Mouse (Mus musculus) cerebellum, adult 11-12 months (tissue): ENCODE measurements around the gene Smc6.
A peak's percentile ranks its signal among the peaks of the same experiment; 100 is the strongest.

Experiments used
- DNase-seq: peaks from one replicate; pipeline ENCODE4 v3.0.0; 2022

The Smc6 gene

DNA sequence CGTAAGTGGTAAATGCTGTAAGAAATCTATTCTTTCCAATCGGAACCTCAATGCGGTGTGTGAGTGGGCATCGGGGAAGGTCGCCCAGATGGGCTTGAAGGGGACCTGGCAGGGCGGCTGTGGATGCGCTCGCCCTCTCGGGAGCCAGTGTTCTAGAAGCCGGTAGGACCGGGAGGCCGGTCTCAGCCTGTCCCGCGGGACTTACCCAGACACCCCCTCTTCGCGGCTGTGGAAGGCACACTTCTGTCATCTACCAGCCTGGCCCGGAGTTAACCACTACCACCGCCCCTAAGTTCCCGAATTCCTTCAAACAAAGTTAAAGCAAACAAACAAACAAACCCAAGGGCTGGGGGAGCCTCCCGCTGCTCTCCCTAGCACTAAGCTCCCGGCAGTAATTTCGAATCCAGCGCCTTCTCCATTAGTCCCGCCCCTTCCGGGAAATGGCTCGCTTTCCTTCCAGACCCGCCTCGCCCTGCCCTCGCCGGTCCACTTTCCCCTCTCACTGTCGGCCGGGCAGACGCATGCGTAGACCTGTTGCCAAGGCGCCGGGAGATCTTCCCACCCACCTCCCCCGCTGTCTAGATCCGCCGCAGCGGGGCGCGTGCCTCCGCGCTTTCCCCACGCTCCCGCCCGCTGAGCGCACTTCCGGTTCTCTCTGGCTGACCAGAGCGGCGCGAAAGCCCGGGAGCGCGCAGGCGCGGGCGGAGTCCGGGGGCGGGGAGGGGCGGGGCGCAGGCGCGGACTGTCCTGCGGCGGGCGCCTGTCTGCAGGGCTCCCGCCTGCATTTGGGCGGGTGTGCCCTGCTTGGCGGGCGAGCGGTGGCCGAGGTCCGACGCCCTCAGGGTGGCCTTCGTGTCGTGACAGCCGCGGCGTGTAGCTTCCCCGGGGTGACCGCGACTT, at the start of gene Smc6, which contains the start of gene Gen1:
TSS of gene Smc6 (plus strand) at position 505 of the 900 bp plus-strand sequence.
TSS of gene Gen1 (minus strand) at position 420 of the 900 bp plus-strand sequence.
- DNase-seq, result peak; percentile 94

DNA sequence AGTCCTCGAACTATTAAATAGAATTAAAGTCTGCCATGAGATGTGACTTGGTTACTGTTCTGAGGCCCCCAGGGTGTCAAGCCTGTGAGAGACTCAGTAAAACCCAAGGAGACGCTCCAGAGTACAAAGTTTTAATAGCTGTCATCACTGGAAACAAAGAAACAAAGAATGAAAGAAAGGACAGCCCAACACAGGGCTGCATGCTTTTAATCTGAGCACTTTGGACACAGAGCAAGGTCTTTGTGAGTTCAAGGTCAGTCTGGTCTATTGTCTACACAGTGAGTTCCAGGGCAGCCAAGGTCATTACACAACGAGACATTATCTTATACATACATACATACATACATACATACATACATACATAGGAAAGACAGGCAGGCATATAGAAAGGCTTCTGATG, 49.2 kb upstream of the Smc6 start:
- DNase-seq, result no peak

DNA sequence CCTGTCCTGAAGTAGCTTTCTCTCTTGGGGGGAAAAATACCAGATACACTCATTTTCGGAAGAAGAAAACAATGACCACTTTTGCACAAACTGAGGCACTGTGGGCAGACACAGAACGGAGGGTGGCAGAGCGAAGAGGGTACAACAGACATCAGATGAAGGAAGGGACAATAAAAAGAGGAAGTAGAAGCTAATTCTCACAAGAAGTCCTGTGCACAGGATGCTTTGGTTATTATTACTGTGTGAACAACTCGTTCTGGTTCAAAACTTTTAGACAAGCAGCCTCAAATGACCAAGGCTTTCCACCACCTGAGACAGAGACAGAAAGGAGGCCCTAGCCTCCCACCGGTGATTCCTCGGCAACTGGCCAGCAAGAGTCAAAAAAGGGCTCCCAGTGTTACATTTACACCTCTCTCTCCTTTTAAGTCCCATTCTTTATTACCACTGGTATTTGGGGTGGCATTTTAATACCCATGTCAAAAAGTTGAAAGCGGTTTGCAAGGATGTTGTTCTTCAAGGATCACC, 47.9 kb upstream of the Smc6 start:
- DNase-seq, result no peak

DNA sequence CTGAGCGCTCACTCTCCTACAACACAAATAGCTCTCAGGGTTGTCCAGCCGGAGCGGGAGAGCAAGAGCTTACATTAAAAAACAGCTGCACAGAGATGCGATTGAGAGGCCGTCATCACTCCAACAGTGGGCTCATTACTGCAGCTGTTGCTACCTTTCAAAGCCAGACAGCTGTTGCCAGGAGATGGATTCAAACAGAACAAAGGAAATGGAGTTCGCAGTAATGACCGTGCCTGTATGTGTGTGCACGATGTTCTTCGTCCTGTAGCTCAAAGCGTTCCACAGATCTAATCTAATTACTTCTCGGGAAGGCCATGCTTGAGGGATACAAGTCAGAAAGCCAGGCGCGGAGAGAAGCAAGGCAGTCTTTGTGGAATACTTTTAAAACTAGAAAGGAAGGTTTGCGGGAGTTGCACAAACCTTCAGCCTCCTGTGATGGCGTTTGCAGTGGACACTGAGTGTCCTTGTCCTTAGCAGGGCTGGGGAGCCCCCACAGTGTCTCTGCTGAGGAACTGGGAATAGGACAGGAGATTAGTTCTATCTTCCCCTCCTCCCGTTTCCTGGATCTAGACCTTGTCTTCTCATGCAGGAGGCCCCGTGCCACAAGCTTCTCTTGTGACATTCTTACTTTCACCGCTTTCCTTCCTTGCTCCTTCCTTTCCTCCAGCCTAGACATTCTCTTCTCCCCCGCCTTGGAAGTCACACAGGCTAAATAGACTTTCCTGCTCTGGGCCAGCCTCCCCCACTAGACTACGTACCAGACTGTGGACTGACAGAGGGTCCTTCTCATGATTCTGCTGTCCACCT, 44.0 kb upstream of the Smc6 start:
- no peak for DNase-seq

DNA sequence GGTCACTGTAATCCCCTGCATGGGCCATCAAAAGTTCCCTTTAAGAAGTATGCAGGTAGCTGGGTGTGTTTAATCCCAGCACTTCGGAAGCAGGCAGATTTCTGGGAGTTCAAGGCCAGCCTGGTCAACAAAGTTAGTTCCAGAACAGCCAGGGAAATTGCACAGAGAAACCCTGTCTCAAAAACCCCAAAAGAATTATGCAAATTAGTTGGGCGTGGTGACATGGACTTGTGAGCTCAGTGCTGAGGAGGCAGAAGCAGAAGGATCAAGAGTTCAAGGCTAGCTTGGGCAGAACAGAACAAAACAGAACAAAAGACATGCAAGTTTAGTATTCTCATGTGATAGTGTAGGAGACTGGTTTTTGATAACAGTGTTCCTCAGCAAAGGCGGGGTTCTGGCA, 43.1 kb upstream of the Smc6 start:
- DNase-seq, result no peak

DNA sequence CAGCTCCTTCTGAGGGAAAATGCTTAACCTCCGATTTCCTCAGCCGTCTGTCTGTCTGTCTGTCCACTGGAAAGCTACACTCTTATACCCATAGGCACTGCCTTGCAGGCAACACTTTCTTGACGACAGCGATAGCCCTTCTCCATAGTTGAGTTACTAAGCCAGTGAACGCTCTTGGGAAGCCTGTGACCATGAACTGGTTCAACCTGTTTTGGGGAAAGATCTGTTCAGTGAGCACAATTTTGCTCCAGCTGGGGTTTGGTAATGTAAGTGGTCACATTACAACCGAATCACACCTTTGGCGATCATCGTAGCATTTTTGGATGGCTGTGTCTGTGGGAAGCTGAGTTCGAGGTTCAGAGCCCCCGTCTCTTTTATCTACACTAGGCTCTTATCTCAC, 42.6 kb upstream of the Smc6 start:
- DNase-seq, result no peak

DNA sequence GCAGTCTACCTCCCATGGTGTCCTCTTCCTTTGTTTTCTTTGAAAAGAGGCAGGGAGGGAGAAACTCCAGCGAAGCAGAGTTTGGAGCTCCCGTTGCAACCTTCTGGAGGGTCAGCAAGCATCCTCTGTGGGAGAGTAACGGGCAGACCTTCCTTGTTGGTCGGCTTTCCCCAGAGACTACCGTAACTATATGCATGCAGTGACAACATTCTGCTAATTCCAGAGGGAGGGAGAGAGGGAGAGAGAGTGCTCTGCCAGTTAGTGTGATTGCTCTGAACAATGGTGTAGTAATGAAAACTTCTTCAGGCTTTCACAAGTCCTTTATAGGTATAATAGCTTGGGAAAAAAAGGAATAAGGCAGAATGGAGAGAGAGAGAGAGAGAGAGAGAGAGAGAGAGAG, 41.0 kb upstream of the Smc6 start:
- DNase-seq, result no peak

DNA sequence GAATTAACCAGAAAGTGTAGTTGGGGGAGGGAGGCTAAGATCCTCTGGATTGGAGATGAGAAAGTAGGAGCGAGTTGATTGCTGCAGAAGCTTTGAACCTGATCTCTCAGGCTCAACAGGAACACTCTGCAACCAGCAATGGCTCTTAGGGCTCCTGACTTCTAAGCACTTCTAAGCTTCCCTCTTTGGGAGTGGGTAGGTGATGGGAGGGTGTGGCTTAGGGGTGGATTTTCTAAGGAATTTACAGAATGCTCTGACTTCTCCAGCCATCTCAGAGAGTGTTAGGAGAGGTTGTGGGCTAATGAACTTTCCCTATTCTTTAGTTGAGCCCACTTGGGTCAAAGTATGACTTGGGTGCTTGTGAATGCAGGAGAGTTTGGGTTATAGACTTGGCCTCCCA, 39.6 kb upstream of the Smc6 start:
- no peak for DNase-seq

DNA sequence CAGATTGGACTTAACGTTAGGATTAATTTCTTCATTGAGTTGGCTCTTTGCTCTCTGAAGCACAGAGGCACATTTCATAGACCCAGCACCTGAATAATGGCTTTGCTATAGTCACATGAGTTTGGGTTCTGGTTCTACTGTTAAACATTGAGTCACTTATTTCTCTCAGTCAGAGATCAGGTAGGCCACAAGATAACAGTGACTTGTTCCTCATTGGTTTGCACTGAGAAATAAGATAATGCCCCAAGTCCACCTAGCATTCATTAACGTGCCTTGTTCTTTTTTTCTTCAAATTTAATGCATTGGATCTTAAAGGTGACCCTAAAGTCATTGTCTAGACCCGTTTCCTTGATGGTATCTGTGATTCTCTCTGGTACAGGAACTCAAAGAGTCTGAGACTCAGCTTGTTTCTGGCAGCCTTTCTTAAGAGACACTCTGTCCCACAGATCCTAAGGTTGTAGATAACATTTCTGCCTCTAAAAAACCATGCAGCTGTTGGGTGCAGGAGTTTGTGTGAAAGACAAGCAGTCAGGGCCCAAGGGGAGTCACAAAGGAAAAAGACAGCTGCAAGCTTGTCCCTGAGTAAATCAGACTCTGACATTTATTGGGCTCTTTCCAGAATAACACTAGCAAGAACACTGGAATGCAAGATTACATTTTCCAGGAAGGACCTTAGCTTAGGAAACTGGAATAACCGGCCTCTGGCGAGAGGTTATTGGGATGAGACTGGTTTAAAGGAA, 39.0 kb upstream of the Smc6 start:
- no peak for DNase-seq

DNA sequence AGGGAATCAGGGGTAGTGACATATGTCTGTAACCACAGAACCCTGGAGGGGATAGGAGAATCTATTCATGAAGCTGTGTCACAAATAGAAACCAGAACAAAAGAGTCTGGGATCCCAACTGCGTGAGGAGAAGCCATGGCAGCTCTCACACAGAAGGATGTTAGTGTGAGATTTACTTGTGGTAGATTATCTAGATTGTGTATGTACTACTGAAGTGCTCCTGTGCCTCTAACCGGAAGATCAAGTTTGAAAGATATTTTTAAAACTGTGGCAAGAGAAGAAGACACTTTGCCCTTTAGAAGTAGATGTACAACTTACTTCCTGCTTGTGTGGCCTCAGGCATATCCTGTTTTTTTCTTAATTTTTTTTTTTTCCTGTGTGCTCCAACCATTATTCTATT, 35.4 kb upstream of the Smc6 start:
- DNase-seq, result no peak

DNA sequence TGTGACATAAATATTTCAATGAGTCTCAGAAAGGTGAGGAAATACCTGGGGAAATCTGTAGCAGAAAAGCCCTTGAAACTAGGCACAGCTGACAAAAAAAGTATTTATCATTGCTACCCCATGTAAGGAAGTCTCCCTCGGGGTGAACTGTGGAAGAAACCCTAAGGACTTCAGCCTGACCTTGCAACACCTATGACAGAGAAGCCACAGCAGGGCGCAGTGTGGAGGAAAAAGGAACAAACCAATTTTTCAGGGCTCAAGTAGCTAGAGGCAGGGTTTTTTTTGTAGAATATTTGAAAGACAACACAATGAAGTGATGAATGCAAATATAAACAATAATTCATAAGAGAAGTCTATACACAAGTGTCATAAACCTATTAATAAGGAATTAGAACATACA, 29.7 kb upstream of the Smc6 start:
- DNase-seq, result no peak

DNA sequence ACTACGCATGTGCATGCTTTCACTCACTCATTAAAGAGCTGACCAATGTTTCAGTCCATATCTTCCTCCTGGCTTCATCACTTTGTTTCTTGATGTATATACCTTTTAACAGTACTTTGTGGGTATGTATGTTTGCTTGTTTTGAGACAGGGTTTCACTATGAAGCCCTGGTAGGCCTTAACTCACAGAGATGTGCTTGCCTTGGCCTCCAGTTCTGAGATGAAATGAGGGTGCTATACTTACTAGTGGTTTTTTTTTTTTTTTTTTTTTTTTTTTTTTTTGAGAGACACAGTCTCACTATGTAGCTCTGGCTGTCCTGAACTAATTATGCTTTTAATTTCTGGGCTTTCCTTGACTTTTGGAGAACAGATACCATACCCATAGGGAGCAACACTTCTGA, 18.2 kb upstream of the Smc6 start:
- DNase-seq, result no peak

DNA sequence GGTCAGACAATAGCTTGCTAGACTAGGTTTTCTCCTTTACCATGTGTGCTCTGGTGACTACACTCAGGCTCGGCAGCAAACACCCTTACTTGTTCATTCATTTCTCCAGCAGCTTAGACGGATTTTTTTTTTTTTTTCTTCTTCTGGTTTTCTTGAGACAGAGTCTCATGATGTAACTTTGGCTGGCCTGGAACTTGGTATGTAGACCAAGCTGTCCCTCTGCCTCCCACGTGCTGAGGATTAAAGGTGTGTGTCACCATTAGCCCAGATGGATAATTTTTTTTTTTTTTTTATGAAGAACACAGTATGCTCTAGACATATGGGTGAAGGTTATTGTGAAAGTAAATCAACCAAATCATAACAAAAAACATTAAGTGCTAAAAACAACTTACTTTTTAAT, 15.4 kb upstream of the Smc6 start:
- no peak for DNase-seq

DNA sequence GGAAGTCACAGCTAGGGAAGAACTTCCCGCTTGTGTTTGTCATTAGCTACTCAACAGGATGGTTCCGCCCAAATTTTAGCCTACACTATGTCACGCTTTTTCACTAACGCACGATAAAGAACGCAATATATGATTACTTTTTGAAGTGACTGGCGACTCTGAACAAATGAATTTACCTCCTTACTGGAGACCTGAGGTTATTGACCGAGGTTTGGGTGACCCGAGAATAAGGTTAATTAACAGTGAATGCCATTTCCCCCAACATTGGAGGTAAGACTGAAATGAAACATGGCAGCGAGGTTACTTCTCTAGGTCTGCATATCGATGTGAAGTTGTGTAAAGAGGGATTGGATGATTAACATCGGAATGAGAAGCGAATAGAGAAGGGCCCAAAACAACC, 791 bp upstream of the Smc6 start:
- no peak for DNase-seq

DNA sequence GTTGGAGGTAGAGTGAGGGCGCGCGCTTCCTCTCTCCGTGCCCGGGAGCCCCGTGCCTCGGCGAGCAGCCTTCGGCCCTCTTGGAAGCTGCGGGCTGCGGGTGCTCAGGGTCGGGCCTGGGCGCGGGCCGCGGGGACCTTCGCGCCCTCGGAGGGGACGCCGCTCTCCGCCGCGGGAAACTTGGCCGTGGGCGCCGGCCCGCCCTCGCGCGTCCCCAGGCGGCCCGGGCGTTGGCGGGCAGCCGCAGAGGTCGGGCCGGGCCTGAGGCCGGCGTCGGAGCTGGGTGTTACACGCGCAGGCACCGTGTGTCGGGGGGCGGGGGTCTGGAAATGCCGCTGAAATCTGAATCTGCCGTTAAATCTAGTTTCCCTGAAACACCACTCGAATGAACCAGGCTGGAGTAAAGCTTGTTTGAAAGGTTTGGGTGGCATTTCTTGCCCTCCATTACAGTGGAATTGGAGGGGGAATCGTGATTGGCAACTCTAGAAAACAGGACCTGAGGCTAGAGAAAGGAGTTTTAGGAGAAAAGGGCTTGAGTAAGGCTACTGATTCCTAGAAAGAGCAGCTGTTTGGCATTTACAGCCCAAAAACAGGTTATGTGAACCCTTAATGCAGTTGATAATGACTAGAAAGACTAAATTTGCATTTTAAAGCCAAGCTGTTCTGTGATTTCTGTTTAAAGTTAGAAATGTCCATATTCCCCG, 748 bp downstream of the Smc6 start:
- no peak for DNase-seq

DNA sequence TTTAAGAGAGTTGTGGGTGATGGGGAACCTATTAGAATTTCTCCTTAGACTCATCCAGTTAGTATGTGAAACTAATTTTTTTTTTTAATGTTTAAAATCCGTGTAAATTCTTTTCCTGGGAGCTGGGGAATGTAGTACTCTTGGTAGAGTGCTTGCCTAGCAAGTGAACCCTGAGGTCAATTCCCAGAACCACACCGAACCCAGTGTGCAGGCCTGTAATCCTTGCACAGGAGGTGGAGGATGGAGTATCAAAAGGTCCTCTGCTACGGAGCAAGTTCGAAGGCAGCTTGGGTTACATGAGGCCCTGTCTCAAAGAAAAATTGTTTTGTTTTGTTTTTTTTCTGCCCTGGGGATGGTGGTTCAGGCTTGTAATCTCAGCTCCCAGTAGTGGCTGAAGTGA, 1.3 kb downstream of the Smc6 start:
- DNase-seq, result no peak

DNA sequence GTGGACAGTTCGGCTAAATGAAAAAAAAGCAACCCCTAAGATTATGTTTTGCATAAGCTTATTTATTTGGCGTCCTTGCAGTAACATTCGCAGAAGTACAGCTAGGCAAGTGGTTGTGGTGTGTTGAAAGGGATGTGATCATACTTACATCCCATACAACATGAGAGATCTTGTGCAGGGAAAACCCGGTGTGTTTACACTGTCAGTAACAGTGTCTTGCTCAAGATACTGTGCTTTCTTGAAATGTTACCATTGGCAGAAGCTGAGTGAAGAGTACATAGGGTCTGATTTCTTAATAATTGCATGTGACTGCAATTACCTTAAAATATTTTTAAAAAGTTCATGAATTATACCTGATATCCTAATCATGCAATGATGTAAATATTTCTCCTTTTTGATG, 6.9 kb downstream of the Smc6 start:
- DNase-seq, result no peak

DNA sequence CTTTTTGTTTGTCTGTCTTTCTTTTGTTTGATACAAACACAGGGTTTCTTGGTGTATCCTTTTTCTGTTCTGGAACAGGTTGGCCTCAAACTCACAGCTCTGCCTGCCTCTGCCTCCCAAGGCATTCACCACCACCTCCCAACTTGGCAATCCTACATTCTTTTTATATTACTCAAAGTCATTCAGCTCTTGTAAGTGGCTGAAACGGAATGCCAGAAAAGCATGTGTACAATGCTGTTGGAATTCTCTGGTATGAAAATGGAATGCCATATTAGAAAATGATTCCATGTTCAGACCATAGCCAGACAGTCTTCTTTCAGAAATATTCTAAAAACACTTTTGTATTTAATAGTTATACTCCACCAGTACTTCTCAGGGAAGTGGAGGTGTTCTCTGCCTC, 7.5 kb downstream of the Smc6 start:
- DNase-seq, result no peak

DNA sequence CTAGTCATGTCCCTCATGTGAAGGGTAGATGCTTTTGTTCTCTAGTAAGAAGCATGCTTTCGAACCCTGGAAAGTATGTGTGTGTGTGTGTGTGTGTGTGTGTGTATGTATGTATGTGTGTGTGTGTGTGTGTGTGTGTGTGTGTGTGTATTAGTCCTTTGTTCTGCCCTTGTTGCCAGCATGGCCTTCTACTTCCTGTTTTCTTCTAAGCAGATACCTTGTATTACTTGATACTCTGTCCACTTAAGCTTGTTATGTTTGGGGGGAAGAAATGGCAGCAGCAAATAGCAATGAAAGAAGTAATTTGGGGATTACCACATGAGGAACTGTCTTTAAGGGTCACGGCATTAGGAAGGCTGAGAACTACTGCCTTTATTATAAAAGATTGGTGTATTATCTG, 10.9 kb downstream of the Smc6 start:
- DNase-seq, result no peak

DNA sequence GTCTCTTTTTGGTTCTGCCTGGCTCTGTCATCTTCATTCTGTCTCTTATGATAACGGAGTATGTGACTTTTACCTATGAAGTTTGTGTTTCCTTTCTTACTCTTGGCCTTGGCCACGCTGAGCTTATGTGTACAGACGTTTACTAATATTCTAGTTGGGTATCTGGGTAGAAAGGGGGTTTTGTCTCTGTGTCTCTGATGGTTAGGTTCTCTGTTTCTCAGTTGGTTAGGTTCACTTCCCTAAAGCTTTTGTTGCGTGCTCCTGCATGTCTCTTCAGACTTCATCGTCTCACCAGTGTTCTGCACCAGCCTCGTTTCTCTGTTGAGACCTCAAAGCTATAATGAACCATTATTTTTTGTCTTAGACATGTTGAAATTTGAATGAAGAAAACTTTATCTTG, 11.5 kb downstream of the Smc6 start:
- DNase-seq, result no peak

DNA sequence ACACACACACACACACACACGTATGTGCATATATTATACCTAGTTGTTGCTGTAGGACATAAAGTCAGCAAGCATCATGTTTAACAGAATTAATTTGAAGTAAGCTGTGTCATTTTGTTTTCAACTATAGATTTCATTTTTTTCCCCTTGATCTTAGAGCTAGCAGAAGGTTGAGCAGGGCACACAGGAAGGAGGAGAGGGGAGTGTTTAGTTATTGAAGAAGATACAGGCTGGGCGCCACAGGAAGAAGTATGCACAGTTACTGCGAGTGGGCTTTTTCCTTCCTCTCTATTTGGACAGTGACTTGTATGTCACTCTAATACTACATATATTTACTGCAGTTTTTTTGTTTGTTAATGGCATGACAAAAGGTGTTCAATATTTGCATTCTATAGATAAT, 14.2 kb downstream of the Smc6 start:
- no peak for DNase-seq

DNA sequence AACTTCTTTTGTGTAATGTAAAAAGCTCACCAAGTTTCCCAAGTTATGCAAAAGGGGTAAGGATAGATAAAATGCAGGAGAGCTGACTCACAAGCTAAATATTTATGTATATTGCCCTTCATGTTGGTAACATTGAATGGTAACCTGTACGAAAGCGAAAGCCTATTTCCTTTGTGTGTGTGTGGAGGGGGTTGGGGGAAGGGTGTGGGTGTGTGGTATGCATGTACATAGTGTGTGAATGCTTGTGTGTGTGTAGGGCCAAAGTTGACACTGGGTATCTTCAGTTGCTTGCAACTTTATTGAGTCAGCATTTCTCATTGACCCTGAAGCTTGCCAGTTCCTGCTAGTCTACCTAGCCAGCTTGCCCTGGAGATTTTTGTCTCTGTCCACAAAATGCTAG, 15.9 kb downstream of the Smc6 start:
- no peak for DNase-seq

DNA sequence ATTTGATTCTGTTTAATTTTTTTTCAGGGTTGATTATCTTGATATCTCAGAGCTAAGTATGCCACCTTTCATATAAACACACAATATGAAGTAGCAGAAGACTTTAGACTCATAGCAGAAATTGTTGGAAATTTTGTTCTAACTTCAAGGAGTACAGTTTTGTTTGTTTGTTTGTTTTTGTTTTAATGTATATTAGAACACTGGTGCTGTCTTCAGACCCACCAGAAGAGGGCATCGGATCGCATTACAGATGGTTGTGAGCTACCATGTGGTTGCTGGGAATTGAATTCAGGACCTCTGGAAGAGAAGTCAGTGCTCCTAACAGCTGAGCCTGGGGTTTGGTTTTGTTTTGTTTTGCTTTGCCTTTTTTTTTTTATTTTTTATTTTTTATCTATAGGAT, 20.7 kb downstream of the Smc6 start:
- no peak for DNase-seq
